Mouse (Mus musculus) kidney, embryonic 15.5 days (tissue): Measurements from ENCODE around the gene Dnajc14. TPM values are rescaled to one million over a fixed set of nuclear protein-coding genes. Genes with fewer than 3 reads are reported as not detected.

Experiments
- ATAC-seq: fragments of 200-750 bp; cut with Nextera tagmentation; replicated peaks from 2 replicates; pipeline ENCODE4 v1.8.0; 2017; ENCODE audit warnings: moderate TSS enrichment; ENCODE audit not compliant: low FRiP score
- H3K27ac ChIP-seq: fragments of 300-500 bp; sonication (generic); 2 replicates; pipeline ENCODE4 v1.5.1; 2015; ENCODE audit warnings: mild to moderate bottlenecking, inconsistent platforms
- H3K27me3 ChIP-seq: fragments of 300-500 bp; sonication (generic); 2 replicates; pipeline ENCODE4 v1.6.1; 2015; ENCODE audit warnings: inconsistent platforms
- H3K36me3 ChIP-seq: fragments of 300-500 bp; sonication (generic); 2 replicates; pipeline ENCODE4 v1.6.1; 2015; ENCODE audit warnings: inconsistent platforms
- H3K4me1 ChIP-seq: fragments of 300-500 bp; sonication (generic); 2 replicates; pipeline ENCODE4 v1.6.1; 2015; ENCODE audit warnings: inconsistent platforms
- H3K4me2 ChIP-seq: fragments of 300-500 bp; sonication (generic); 2 replicates; pipeline ENCODE4 v1.6.1; 2015; ENCODE audit warnings: moderate library complexity, mild to moderate bottlenecking, inconsistent platforms
- H3K4me3 ChIP-seq: fragments of 300-500 bp; sonication (generic); replicated peaks from 2 replicates; pipeline ENCODE4 v1.5.1; 2015; ENCODE audit warnings: mild to moderate bottlenecking, inconsistent platforms
- H3K9ac ChIP-seq: fragments of 300-500 bp; sonication (generic); 2 replicates; pipeline ENCODE4 v1.6.1; 2015; ENCODE audit warnings: mild to moderate bottlenecking, inconsistent platforms
- H3K9me3 ChIP-seq: fragments of 300-500 bp; sonication (generic); replicated peaks from 2 replicates; pipeline ENCODE4 v1.6.1; 2016; ENCODE audit warnings: inconsistent platforms
- WGBS: fragments of 180-500 bp; shearing (Covaris S2); methylation state at CpG from one replicate; pipeline ENCODE4 v1.1.7; 2015; ENCODE audit warnings: mixed read lengths; 5-methylcytosine and 5-hydroxymethylcytosine counted together
- polyA plus RNA-seq: library from polyadenylated mRNA; unstranded; fragments of >200 nt; fragmentation: Nextera tagmentation; extraction: Ambion mirVana; gene quantifications from 2 replicates; pipeline ENCODE4 v1.2.1, GENCODE M21; 2015

Dnajc14 gene
- polyA plus RNA-seq, 1 experiment from 2014 or later, result 56.0 TPM

GRCm38 (mm10) chr10:128801981-128802495 is 1.8 kb upstream of the Dnajc14 start:
- peaks cover 30% of the 10 kb centered on the region for H3K4me1 ChIP-seq
- no peak for ATAC-seq
- H3K4me3 ChIP-seq, result no peak overlapping the region
- WGBS, result 86% methylated on average over 16 of the region's 16 CpGs
- H3K27me3 ChIP-seq, result no peaks in the 10 kb centered on the region
- H3K9me3 ChIP-seq, result no peaks in the 10 kb centered on the region
- H3K36me3 ChIP-seq, result peaks cover 28% of the 10 kb centered on the region
- no peak overlapping the region for H3K9ac ChIP-seq
- no peak overlapping the region for H3K27ac ChIP-seq
- no peak overlapping the region for H3K4me2 ChIP-seq

- peaks cover 34% of the 10 kb centered on the region for H3K36me3 ChIP-seq
- no peak overlapping the region for H3K27ac ChIP-seq
- no peaks in the 10 kb centered on the region for H3K27me3 ChIP-seq
- H3K4me2 ChIP-seq, result peak overlapping the region; percentile 81
- peak overlapping the region; percentile 74 for H3K4me3 ChIP-seq
- no peaks in the 10 kb centered on the region for H3K9me3 ChIP-seq
- peak overlapping the region; percentile 63 for H3K9ac ChIP-seq
- 50% methylated on average over 4 of the region's 4 CpGs for WGBS
- ATAC-seq, result no peak
- H3K4me1 ChIP-seq, result peaks cover 40% of the 10 kb centered on the region
These were observed 906 bp upstream of the Dnajc14 start for GRCm38 (mm10) chr10:128802956-128803355.

- Histone ChIP-seq H3K9me3 (no peaks in the 10 kb centered on the region), H3K4me3 (peak overlapping the region; percentile 74), H3K4me2 (peak overlapping the region; percentile 81), H3K27me3 (no peaks in the 10 kb centered on the region), H3K4me1 (peaks cover 44% of the 10 kb centered on the region), H3K9ac (peak overlapping the region; percentile 63), H3K36me3 (peaks cover 35% of the 10 kb centered on the region), H3K27ac (peak overlapping the region; percentile 97)
- WGBS, result 5% methylated on average over 6 of the region's 6 CpGs
- no peak for ATAC-seq
These were observed 501 bp upstream of the Dnajc14 start for GRCm38 (mm10) chr10:128803361-128803760.

GRCm38 (mm10) chr10:128804271-128805091 is 619 bp downstream of the Dnajc14 start, which contains the start of gene Tmem198b:
TSS of gene Tmem198b (minus strand) at chr10:128804370.
- peak within 1 kb of the TSS; percentile 97 for H3K27ac ChIP-seq
- peak within 1 kb of the TSS; percentile 63 for H3K9ac ChIP-seq
- H3K9me3 ChIP-seq, result no peaks in the 10 kb centered on the region
- ATAC-seq, result peak; percentile 74
- no peaks in the 10 kb centered on the region for H3K27me3 ChIP-seq
- H3K4me3 ChIP-seq, result peak within 1 kb of the TSS; percentile 74
- peak within 1 kb of the TSS; percentile 81 for H3K4me2 ChIP-seq
- under 1% methylated on average over 28 of the region's 28 CpGs for WGBS
- peaks cover 41% of the 10 kb centered on the region for H3K36me3 ChIP-seq
- H3K4me1 ChIP-seq, result peaks cover 55% of the 10 kb centered on the region

GRCm38 (mm10) chr10:128805092-128806000 is 1.5 kb downstream of the Dnajc14 start:
- H3K4me1 ChIP-seq, result peaks cover 59% of the 10 kb centered on the region
- peak overlapping the region; percentile 97 for H3K27ac ChIP-seq
- WGBS, result under 1% methylated on average over 70 of the region's 70 CpGs
- no peaks in the 10 kb centered on the region for H3K9me3 ChIP-seq
- peak overlapping the region; percentile 74 for H3K4me3 ChIP-seq
- H3K9ac ChIP-seq, result peak overlapping the region; percentile 63
- H3K36me3 ChIP-seq, result peaks cover 41% of the 10 kb centered on the region
- no peaks in the 10 kb centered on the region for H3K27me3 ChIP-seq
- peak; percentile 95 for ATAC-seq
- H3K4me2 ChIP-seq, result peak overlapping the region; percentile 81

GRCm38 (mm10) chr10:128806086-128806485 is 2.2 kb downstream of the Dnajc14 start:
- ATAC-seq, result no peak
- Histone ChIP-seq H3K4me2 (peak overlapping the region; percentile 81), H3K27me3 (no peaks in the 10 kb centered on the region), H3K4me3 (peak overlapping the region; percentile 74), H3K36me3 (peaks cover 34% of the 10 kb centered on the region), H3K9me3 (no peaks in the 10 kb centered on the region), H3K27ac (peak overlapping the region; percentile 97), H3K9ac (peak overlapping the region; percentile 57), H3K4me1 (peaks cover 59% of the 10 kb centered on the region)
- WGBS, result 47% methylated on average over 6 of the region's 6 CpGs

GRCm38 (mm10) chr10:128807018-128807417 is 3.2 kb downstream of the Dnajc14 start:
- peaks cover 57% of the 10 kb centered on the region for H3K4me1 ChIP-seq
- H3K27ac ChIP-seq, result no peak overlapping the region
- H3K4me3 ChIP-seq, result peak overlapping the region; percentile 74
- peak overlapping the region; percentile 81 for H3K4me2 ChIP-seq
- peaks cover 34% of the 10 kb centered on the region for H3K36me3 ChIP-seq
- no peak for ATAC-seq
- WGBS, result 89% methylated on average over 8 of the region's 8 CpGs
- H3K27me3 ChIP-seq, result no peaks in the 10 kb centered on the region
- H3K9ac ChIP-seq, result peak overlapping the region; percentile 57
- H3K9me3 ChIP-seq, result no peaks in the 10 kb centered on the region

- WGBS, result 85% methylated on average over 13 of the region's 13 CpGs
- no peak within 1 kb of the TSS for H3K4me2 ChIP-seq
- no peak within 1 kb of the TSS for H3K9ac ChIP-seq
- ATAC-seq, result no peak
- no peaks in the 10 kb centered on the region for H3K9me3 ChIP-seq
- H3K27me3 ChIP-seq, result no peaks in the 10 kb centered on the region
- no peak within 1 kb of the TSS for H3K4me3 ChIP-seq
- H3K27ac ChIP-seq, result no peak within 1 kb of the TSS
- peaks cover 68% of the 10 kb centered on the region for H3K36me3 ChIP-seq
- peaks cover 7% of the 10 kb centered on the region for H3K4me1 ChIP-seq
These were observed 13.2 kb downstream of the Dnajc14 start, which contains the start of gene Sarnp for GRCm38 (mm10) chr10:128817033-128817432. TSS of gene Sarnp (plus strand) at chr10:128817333.

GRCm38 (mm10) chr10:128820217-128820616 is 16.4 kb downstream of the Dnajc14 start:
- Histone ChIP-seq H3K4me3 (peak overlapping the region; percentile 93; the same call in 1 of the 2 replicates), H3K9me3 (no peaks in the 10 kb centered on the region), H3K4me2 (peak overlapping the region; percentile 65), H3K9ac (no peak overlapping the region), H3K27ac (no peak overlapping the region), H3K36me3 (peaks cover 56% of the 10 kb centered on the region), H3K4me1 (peaks cover 21% of the 10 kb centered on the region), H3K27me3 (no peaks in the 10 kb centered on the region)
- ATAC-seq, result no peak
- 87% methylated on average over 4 of the region's 4 CpGs for WGBS

- under 1% methylated on average over 46 of the region's 46 CpGs for WGBS
- H3K9me3 ChIP-seq, result no peaks in the 10 kb centered on the region
- H3K36me3 ChIP-seq, result peaks cover 49% of the 10 kb centered on the region
- peaks cover 21% of the 10 kb centered on the region for H3K4me1 ChIP-seq
- peak within 1 kb of the TSS; percentile 75 for H3K4me2 ChIP-seq
- peak within 1 kb of the TSS; percentile 81 for H3K9ac ChIP-seq
- ATAC-seq, result peak; percentile 100
- H3K27me3 ChIP-seq, result no peaks in the 10 kb centered on the region
- H3K4me3 ChIP-seq, result peak within 1 kb of the TSS; percentile 93
- H3K27ac ChIP-seq, result peak within 1 kb of the TSS; percentile 79
These were observed 17.6 kb downstream of the Dnajc14 start, which contains the start of gene Ormdl2 for GRCm38 (mm10) chr10:128821358-128822056. TSS of gene Ormdl2 (minus strand) at chr10:128821645.

GRCm38 (mm10) chr10:128822135-128822534 is 18.3 kb downstream of the Dnajc14 start:
- Histone ChIP-seq H3K9me3 (no peaks in the 10 kb centered on the region), H3K4me2 (peak overlapping the region; percentile 75), H3K27me3 (no peaks in the 10 kb centered on the region), H3K4me1 (peaks cover 21% of the 10 kb centered on the region), H3K36me3 (peaks cover 47% of the 10 kb centered on the region), H3K27ac (peak overlapping the region; percentile 79), H3K9ac (peak overlapping the region; percentile 81), H3K4me3 (peak overlapping the region; percentile 93)
- WGBS, result 2% methylated on average over 13 of the region's 13 CpGs
- ATAC-seq, result peak; percentile 9
